Mouse (Mus musculus) left cerebral cortex, postnatal 14 days (tissue): ENCODE results near the gene Fsd1l. TPM values are rescaled to one million over a fixed set of nuclear protein-coding genes. Genes with fewer than 3 reads are reported as not detected.
"Not testable (repeated sequence)": the region's sequence is repeated elsewhere in the genome, so short reads cannot be mapped to it uniquely, and the experiment has no call there.

Experiments used
- DNase-seq, 2 experiments: peaks; one replicate each; pipeline ENCODE4 v3.0.0; 2021 to 2022; ENCODE audit warnings: low spot score in 2 of 2, mixed read lengths in 1 of 2
- intact Hi-C: fragments of 180-260 bp; cut with DNase I; formaldehyde crosslinking; loops from one replicate; pipeline ENCODE4 v1.15.1; 2025
- total RNA-seq, 2 experiments: library from RNA; stranded (reverse); gene quantifications; 2 replicates each; pipeline ENCODE4 v1.2.3; 2021

Fsd1l gene
- total RNA-seq, 2 experiments from 2014 or later: 36.0 to 38.9 TPM

DNA sequence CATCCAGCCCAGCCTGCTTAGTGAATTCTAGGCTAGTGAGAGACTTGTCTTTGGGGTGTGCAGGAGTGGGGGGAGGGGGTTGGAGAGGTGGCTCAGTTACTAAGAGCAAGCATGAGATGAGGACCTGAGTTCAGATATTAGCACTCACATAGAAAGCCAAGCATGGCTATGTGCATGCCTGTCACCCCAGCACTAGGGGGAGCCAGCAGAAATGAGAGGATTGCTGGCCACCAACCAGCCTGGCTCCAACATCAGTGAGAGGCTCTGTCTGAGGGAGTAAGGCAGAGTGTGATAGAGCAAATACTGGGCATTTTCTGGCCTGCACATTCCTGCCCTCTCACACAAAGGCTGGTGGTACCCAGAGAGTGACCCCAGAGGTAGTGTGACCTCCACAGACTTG, 84.7 kb downstream of the Fsd1l start:
- intact Hi-C loops: no loop called here
- DNase-seq: no peak

DNA sequence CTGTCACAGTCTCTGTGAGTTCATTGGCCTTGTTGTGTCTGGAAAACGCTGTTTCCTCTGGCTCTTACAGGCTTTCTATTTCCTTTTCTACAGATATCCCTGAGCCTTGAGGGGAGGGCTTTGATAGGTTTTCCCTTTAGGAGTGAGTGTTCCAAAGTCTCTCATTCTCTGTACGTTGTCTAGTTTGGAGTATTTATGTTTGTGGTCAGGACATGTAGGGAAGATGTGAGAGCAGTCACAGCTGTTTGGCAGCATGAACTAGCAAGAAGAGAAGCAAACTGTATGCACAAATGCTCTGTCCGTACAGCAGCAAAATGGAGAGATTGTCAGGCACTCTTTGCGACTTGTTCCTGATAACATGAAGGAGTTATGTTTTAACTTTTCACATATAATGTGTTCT, 86.3 kb downstream of the Fsd1l start:
- DNase-seq: no peak
- intact Hi-C loops: no loop called here

DNA sequence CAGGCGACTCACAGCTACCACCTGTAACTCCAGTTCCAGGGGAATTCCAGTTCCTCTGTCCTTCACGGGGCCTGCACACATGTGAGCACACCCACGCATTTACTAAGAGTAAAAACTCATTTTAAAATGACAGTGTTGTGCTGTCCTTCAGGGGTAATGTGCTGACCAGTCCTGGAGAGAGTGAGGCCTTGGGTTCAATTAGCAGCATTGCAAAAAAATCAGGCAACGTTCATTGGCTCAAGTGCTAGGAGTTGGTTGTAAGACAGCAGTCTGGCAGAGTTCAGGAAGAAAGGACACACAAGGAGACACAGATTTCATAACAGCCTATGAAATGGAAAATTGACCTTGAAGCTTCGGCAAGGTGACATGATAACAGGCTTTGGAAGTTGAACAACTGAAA, 87.0 kb downstream of the Fsd1l start:
- DNase-seq: no peak
- intact Hi-C loops: no loop called here

DNA sequence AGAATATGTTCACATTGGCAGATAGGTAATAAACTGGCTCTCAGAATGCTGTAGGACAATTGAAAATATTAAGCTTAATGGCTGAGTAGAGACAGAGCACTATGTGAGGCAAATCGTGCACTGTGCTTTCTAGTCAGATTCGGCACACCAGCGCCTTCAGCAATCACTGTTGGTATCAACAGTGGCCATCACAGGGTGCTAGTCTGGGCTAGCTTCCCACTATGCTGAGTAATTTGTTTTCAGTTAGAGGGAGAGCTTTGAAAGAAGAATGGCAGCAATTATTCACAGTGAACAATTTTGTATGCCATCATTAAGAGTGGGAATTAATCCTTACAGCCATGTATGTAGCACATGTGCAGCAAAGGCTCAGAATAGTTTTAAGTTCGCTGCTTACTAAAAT, 91.2 kb downstream of the Fsd1l start:
- DNase-seq: no peak
- intact Hi-C loops: no loop called here

DNA sequence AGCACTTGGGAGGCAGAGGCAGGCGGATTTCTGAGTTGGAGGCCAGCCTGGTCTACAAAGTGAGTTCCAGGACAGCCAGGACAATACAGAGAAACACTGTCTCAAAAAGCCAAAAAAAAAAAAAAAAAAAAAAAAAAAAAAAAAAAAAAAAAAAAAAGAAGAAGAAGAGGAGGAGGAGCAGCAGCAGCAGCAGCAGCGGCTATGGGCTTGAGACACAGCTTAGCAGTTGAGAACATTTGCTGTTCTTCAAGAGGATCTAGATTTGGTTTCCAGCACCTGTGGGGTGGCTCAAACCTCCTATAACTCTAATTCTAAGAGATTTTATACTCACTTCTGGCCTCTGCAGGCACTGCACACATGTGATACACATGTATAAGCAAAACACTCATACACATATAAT, 94.8 kb downstream of the Fsd1l start:
- intact Hi-C loops, DNase-seq: not testable (repeated sequence)

DNA sequence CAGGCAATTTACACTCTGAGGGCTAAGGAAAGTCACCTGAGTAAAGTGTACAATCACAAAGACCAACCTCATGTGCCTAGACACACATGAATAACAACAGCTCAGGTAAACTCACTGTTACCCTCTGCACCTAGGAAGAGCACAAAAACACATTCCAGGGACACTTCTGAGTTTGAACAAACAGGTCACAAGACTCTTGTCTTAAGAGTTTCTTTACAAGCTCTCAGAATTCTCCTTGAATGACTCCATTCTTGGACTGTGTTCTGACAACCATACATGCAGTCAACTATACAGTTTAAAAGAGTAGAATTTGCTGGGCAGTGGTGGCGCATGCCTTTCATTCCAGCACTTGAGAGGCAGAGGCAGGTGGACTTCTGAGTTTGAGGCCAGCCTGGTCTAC, 96.8 kb downstream of the Fsd1l start:
- no peak for DNase-seq
- intact Hi-C loops: no loop called here

DNA sequence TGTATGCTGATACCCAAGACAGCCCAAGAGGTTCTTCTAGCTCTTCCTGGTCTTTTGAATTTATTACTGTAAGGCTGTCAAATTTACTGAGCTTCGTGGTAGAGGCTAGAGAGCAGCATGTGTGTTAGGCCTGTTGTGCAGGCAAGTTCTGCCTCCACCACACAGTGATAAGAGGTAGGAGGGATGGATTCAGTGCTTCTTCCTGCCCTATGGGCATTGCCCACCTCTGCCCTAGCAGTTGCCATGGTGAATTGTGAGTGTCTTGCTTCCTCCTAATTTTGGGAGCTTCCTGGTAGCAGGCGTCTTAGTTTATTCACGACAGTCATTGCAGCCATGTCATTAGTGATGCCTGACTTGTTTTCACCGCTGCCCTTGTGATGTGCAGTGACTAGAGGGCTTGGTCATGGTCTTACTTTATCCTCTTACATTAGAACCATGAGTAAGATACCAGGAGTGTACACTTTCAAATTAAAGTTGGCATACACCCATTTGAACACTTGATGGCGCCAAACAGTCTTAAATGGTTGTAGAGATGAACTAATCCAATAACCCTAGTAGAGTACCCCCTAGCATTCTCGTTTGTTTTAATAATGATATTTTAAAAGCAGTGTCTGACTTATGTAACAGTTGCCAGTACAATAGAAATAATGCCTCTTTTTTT, 107.8 kb downstream of the Fsd1l start:
- peak; percentile 77 to 78 for DNase-seq
- intact Hi-C loops: loop anchor here (2.0 kb wide), 1 partner anchor 106 kb away; no protein-coding TSS in a partner anchor

DNA sequence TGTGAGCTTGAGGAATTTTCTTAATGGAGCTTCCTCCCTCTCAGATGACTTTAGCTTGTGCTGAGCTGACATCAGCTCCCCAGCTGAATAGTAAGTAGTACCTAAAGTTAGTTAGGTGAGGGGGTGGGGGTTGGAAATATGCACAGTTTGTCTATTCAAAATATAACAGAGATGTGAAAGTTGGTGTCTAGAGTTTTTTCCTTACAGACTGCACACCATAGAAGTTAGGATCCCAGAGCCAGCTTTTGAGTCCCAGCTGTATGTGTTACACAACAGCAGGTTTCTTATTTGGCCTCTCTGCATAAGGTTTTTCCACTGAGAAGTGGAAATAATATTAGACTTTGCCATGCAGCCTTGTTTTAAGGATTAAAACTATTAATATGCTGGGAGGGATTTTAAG, 118.6 kb downstream of the Fsd1l start:
- DNase-seq: peak; percentile 14 to 58
- intact Hi-C loops: no loop called here

DNA sequence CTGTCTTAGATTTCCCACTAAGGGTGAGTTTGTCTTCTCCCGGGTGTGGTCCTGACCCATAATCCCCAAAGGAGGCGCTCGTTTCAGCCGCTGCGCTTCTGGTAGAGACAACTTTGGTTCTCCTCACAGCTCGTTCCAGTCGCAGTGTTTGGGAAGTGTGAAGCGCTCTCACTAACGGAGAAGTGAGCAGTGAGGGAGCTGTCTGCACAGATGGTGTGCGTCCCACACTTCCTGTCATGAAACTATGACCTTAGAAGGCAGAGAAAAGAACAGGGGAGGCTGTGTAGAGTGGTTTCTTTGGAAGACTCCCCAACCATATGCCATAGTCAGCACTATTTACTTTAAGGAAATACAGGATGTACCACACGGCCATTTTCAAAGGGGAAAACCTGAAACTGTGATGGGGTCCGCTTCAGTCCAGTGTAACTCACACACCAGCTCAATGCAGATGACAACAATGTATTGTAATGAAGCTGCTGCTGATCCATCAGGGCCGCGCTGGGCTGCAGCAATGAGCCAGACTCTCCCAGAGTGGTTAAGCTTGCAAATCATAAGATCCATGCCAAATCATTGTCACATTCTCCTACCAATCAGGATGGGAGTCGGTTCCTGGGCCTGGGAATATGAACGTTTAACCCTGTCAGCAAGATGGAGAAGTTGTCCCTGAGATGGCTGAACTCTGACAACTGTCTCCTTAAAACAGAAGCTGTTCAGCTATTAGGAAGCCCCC, 119.3 kb downstream of the Fsd1l start:
- intact Hi-C loops: no loop called here
- DNase-seq: peak; percentile 58 to 61

Other genes starting within 250 kb of the Fsd1l start
- 10 to 100 TPM; 65.0 to 70.6 TPM for gene Slc44a1, start 191.1 kb upstream of the Fsd1l start, total RNA-seq
- 10 to 100 TPM; 31.0 to 33.7 TPM for gene Fktn, start 82.5 kb downstream of the Fsd1l start, total RNA-seq
- gene Tal2, start 148.2 kb downstream of the Fsd1l start, total RNA-seq: under 1 TPM in 1 of 2 experiments, not detected in 1; 0.25 TPM
- gene Tmem38b, start 194.6 kb downstream of the Fsd1l start, total RNA-seq: 10 to 100 TPM; 10.2 to 16.8 TPM